ENCODE assay signal across 10 mouse cellular contexts in genomic region chr5:28734768-28735167, GRCm38 (mm10).
DNase-seq lines count a peak whose midpoint lies in the region; ATAC-seq lines count a peak whose summit lies in the region.
"Had no signal": no experiment of that assay in that cellular context is flagged by ENCODE, and none has a peak within 500 bp of the region (broad histone marks: within the 10 kb centered on the region; RNA-seq: fewer than 3 reads in every experiment).

No protein-coding gene starts in this region.

- WGBS in heart, embryonic 11.5 days (ENCODE audit: insufficient replicate concordance), result 77% methylated on average over 3 of the region's 3 CpGs

- H3K4me2 ChIP-seq in heart, embryonic 11.5 days, result no peak overlapping the region

- ATAC-seq in heart, embryonic 11.5 days (replicated peaks; ENCODE audit: insufficient number of reproducible peaks, low FRiP score, low TSS enrichment), result no peak
- ATAC-seq in granulocyte monocyte progenitor cell, adult 5-6 weeks (replicated peaks; ENCODE audit: poor library complexity, severe bottlenecking), result no peak
- ATAC-seq in megakaryocyte, adult 5-6 weeks (ENCODE audit: poor library complexity, severe bottlenecking), result no peak

- no peaks in the 10 kb centered on the region for H3K36me3 ChIP-seq in heart, embryonic 11.5 days (ENCODE audit: control insufficient read depth, insufficient read depth, low read length)
- H3K36me3 ChIP-seq: forebrain, embryonic 10.5 days had no signal

- H3K9ac ChIP-seq in heart, embryonic 11.5 days (ENCODE audit: low read depth, low read length), result no peak overlapping the region

- intact Hi-C loops in heart, postnatal 10 days (cut with DNase I), result no loop called here

- no peaks in the 10 kb centered on the region for H3K4me1 ChIP-seq in heart, embryonic 11.5 days (ENCODE audit: control insufficient read depth, insufficient read depth, low read length)
- H3K4me1 ChIP-seq: forebrain, embryonic 10.5 days had no signal

- no peak overlapping the region for H3K4me3 ChIP-seq in heart, embryonic 11.5 days (ENCODE audit: low read depth, low read length)
- H3K4me3 ChIP-seq: forebrain, embryonic 10.5 days had no signal

- peak; percentile 24 for DNase-seq in adrenal gland, adult 2 months
- no peak for DNase-seq in adrenal gland, adult 18-20 months (ENCODE audit: low spot score in 2 of 2)
- DNase-seq in heart, postnatal 10 days, result peak; percentile 8 to 11
- peak; percentile 95 to 97 for DNase-seq in cerebellum, postnatal 10 days
- DNase-seq in left cerebral cortex, adult 11 months (ENCODE audit: low spot score), result peak; percentile 7

- no peaks in the 10 kb centered on the region for H3K9me3 ChIP-seq in heart, embryonic 11.5 days (replicated peaks; ENCODE audit: control insufficient read depth, low read length)
- H3K9me3 ChIP-seq: forebrain, embryonic 10.5 days had no signal

- no peak overlapping the region for H3K27ac ChIP-seq in heart, embryonic 11.5 days (ENCODE audit: low read depth, low read length)
- H3K27ac ChIP-seq: forebrain, embryonic 10.5 days; kidney, postnatal 0 days had no signal

- H3K27me3 ChIP-seq in heart, embryonic 11.5 days (ENCODE audit: control insufficient read depth, insufficient read depth, low read length), result no peaks in the 10 kb centered on the region

Comparison
In these comparisons a context has a peak if more than half of its experiments do, and no peak if none do; other contexts are left out.
1. DNase-seq: peak in adrenal gland, adult 2 months (single experiment), heart, postnatal 10 days (2 of 2), cerebellum, postnatal 10 days (2 of 2) and left cerebral cortex, adult 11 months (single experiment); none in adrenal gland, adult 18-20 months (0 of 2).